Mouse (Mus musculus) 3T3-L1 (cell line): ENCODE measurements at regions not wholly inside any gene's neighbourhood (a gene's known extent, or its start where the extent isn't known, plus 50 kb on each side); places are given as distances from the start of the nearest gene placed in this dataset.

Source experiments
- DNase-seq: peaks from one replicate; pipeline ENCODE4 v3.0.0-alpha.2; 2015; ENCODE audit warnings: low read depth, low spot score

- DNase-seq: no peak
Measured at GRCm38 (mm10) chr12:26143411-26143810, 271.6 kb downstream of the Rnf144a start.

- no peak for DNase-seq
Measured at GRCm38 (mm10) chr12:26130811-26131210, 284.2 kb downstream of the Rnf144a start.

GRCm38 (mm10) chr12:26130011-26130410 is 285.0 kb downstream of the Rnf144a start:
- DNase-seq: no peak

- DNase-seq: no peak
Measured at GRCm38 (mm10) chr12:26129511-26129910, 285.5 kb downstream of the Rnf144a start.

GRCm38 (mm10) chr12:26128851-26129250 is 286.2 kb downstream of the Rnf144a start:
- peak; percentile 20 for DNase-seq

- DNase-seq: no peak
Measured at GRCm38 (mm10) chr12:26126260-26126659, 288.8 kb downstream of the Rnf144a start.

- DNase-seq: no peak
Measured at GRCm38 (mm10) chr12:26124211-26124610, 290.8 kb downstream of the Rnf144a start.

- DNase-seq: peak; percentile 6
Measured at GRCm38 (mm10) chr12:26115339-26115912, 299.6 kb downstream of the Rnf144a start.

GRCm38 (mm10) chr12:26112166-26113019 is 302.7 kb downstream of the Rnf144a start:
- DNase-seq: no peak

- no peak for DNase-seq
Measured at GRCm38 (mm10) chr12:26109866-26110265, 305.2 kb downstream of the Rnf144a start.

GRCm38 (mm10) chr12:26104372-26104771 is 310.7 kb downstream of the Rnf144a start:
- no peak for DNase-seq

- DNase-seq: no peak
Measured at GRCm38 (mm10) chr12:26102384-26102783, 312.7 kb downstream of the Rnf144a start.

- no peak for DNase-seq
Measured at GRCm38 (mm10) chr12:26100140-26100539, 314.9 kb downstream of the Rnf144a start.

GRCm38 (mm10) chr12:26099176-26099575 is 315.9 kb downstream of the Rnf144a start:
- no peak for DNase-seq

GRCm38 (mm10) chr12:26092311-26092710 is 322.7 kb downstream of the Rnf144a start:
- no peak for DNase-seq

GRCm38 (mm10) chr12:26091865-26092264 is 323.2 kb downstream of the Rnf144a start:
- no peak for DNase-seq

GRCm38 (mm10) chr12:26088389-26088788 is 326.7 kb downstream of the Rnf144a start:
- DNase-seq: no peak

GRCm38 (mm10) chr12:26086923-26087322 is 328.1 kb downstream of the Rnf144a start:
- DNase-seq: no peak

GRCm38 (mm10) chr12:26086414-26086813 is 328.6 kb downstream of the Rnf144a start:
- DNase-seq: no peak

- DNase-seq: peak; percentile 13
Measured at GRCm38 (mm10) chr12:26079061-26079625, 335.9 kb downstream of the Rnf144a start.

- DNase-seq: no peak
Measured at GRCm38 (mm10) chr12:26075638-26076254, 339.3 kb downstream of the Rnf144a start.

- DNase-seq: no peak
Measured at GRCm38 (mm10) chr12:26072180-26072579, 342.9 kb downstream of the Rnf144a start.
